Mouse (Mus musculus): ENCODE measurements at regions not wholly inside any gene's neighbourhood (a gene's known extent, or its start where the extent isn't known, plus 50 kb on each side); places are given as distances from the start of the nearest gene placed in this dataset.

GRCm38 (mm10) chr3:148603276-148603675 lies 387.1 kb downstream of the Adgrl2 start:
- no peak overlapping the region for H3K27ac ChIP-seq (ENCODE audit: low read depth, low read length)
- no peaks in the 10 kb centered on the region for H3K36me3 ChIP-seq (ENCODE audit: control insufficient read depth, insufficient read depth, low read length)
- H3K9me3 ChIP-seq (ENCODE audit: control insufficient read depth, low read length): no peaks in the 10 kb centered on the region
- H3K27me3 ChIP-seq (ENCODE audit: control insufficient read depth, insufficient read depth, low read length): no peaks in the 10 kb centered on the region
- DNase-seq (ENCODE audit: low spot score) (no peak), ATAC-seq (ENCODE audit: low FRiP score) (no peak)
- no peak overlapping the region for H3K9ac ChIP-seq (ENCODE audit: low read depth, low read length)
- no peak overlapping the region for H3K4me3 ChIP-seq (ENCODE audit: low read depth, low read length)
- WGBS: 92% methylated on average over 6 of the region's 6 CpGs
- H3K4me2 ChIP-seq (replicated peaks; ENCODE audit: low read depth, low read length): no peak overlapping the region
- H3K4me1 ChIP-seq (replicated peaks; ENCODE audit: control insufficient read depth, insufficient read depth, low read length): no peaks in the 10 kb centered on the region

- DNase-seq (ENCODE audit: low spot score) (no peak), ATAC-seq (ENCODE audit: low FRiP score) (no peak)
- WGBS: 89% methylated on average over 5 of the region's 5 CpGs
- Histone ChIP-seq H3K4me2 (replicated peaks; ENCODE audit: low read depth, low read length) (no peak overlapping the region), H3K27ac (ENCODE audit: low read depth, low read length) (no peak overlapping the region), H3K4me3 (ENCODE audit: low read depth, low read length) (no peak overlapping the region), H3K9me3 (ENCODE audit: control insufficient read depth, low read length) (no peaks in the 10 kb centered on the region), H3K36me3 (ENCODE audit: control insufficient read depth, insufficient read depth, low read length) (no peaks in the 10 kb centered on the region), H3K4me1 (replicated peaks; ENCODE audit: control insufficient read depth, insufficient read depth, low read length) (no peaks in the 10 kb centered on the region), H3K27me3 (ENCODE audit: control insufficient read depth, insufficient read depth, low read length) (no peaks in the 10 kb centered on the region), H3K9ac (ENCODE audit: low read depth, low read length) (no peak overlapping the region)
Observed at GRCm38 (mm10) chr3:148602730-148603255, 387.6 kb downstream of the Adgrl2 start.

GRCm38 (mm10) chr3:148595561-148595960 lies 394.8 kb downstream of the Adgrl2 start:
- no peak overlapping the region for H3K4me3 ChIP-seq (ENCODE audit: low read depth, low read length)
- ATAC-seq (ENCODE audit: low FRiP score) (no peak), DNase-seq (ENCODE audit: low spot score) (no peak)
- H3K36me3 ChIP-seq (ENCODE audit: control insufficient read depth, insufficient read depth, low read length): no peaks in the 10 kb centered on the region
- no peak overlapping the region for H3K9ac ChIP-seq (ENCODE audit: low read depth, low read length)
- H3K27ac ChIP-seq (ENCODE audit: low read depth, low read length): no peak overlapping the region
- H3K4me1 ChIP-seq (replicated peaks; ENCODE audit: control insufficient read depth, insufficient read depth, low read length): no peaks in the 10 kb centered on the region
- WGBS: 92% methylated on average over 4 of the region's 4 CpGs
- H3K9me3 ChIP-seq (ENCODE audit: control insufficient read depth, low read length): no peaks in the 10 kb centered on the region
- no peak overlapping the region for H3K4me2 ChIP-seq (replicated peaks; ENCODE audit: low read depth, low read length)
- no peaks in the 10 kb centered on the region for H3K27me3 ChIP-seq (ENCODE audit: control insufficient read depth, insufficient read depth, low read length)

DNA sequence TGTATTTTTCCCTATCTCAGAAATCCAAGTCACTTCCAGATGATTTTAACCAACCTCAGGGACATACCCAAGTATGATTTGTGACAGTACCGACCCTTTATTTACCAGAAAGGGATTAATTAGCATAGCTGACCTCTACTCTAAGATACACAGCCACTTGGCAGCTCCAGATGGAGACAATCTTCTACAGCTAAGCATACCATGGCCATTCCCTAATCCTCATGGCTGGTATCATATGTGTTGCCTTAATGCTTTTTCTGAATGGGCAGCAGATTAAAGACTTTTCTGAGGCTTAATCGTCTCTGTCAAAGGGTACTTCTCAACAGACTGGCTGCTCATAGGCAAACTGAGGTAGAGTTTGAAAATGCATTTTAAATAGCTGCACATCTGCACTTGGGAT lies 400.8 kb downstream of the Adgrl2 start:
- Histone ChIP-seq H3K4me3 (ENCODE audit: low read depth, low read length) (no peak overlapping the region), H3K27ac (ENCODE audit: low read depth, low read length) (no peak overlapping the region), H3K4me2 (replicated peaks; ENCODE audit: low read depth, low read length) (no peak overlapping the region), H3K27me3 (ENCODE audit: control insufficient read depth, insufficient read depth, low read length) (no peaks in the 10 kb centered on the region), H3K9me3 (ENCODE audit: control insufficient read depth, low read length) (no peaks in the 10 kb centered on the region), H3K9ac (ENCODE audit: low read depth, low read length) (no peak overlapping the region), H3K4me1 (replicated peaks; ENCODE audit: control insufficient read depth, insufficient read depth, low read length) (no peaks in the 10 kb centered on the region), H3K36me3 (ENCODE audit: control insufficient read depth, insufficient read depth, low read length) (no peaks in the 10 kb centered on the region)
- WGBS: 84% methylated on average over 2 of the region's 2 CpGs
- ATAC-seq (ENCODE audit: low FRiP score) (no peak), DNase-seq (ENCODE audit: low spot score) (no peak)

GRCm38 (mm10) chr3:148575735-148576134 lies 414.6 kb downstream of the Adgrl2 start:
- Histone ChIP-seq H3K27ac (ENCODE audit: low read depth, low read length) (no peak overlapping the region), H3K4me2 (replicated peaks; ENCODE audit: low read depth, low read length) (no peak overlapping the region), H3K36me3 (ENCODE audit: control insufficient read depth, insufficient read depth, low read length) (no peaks in the 10 kb centered on the region), H3K4me3 (ENCODE audit: low read depth, low read length) (no peak overlapping the region), H3K9ac (ENCODE audit: low read depth, low read length) (no peak overlapping the region), H3K9me3 (ENCODE audit: control insufficient read depth, low read length) (no peaks in the 10 kb centered on the region), H3K27me3 (ENCODE audit: control insufficient read depth, insufficient read depth, low read length) (no peaks in the 10 kb centered on the region), H3K4me1 (replicated peaks; ENCODE audit: control insufficient read depth, insufficient read depth, low read length) (no peaks in the 10 kb centered on the region)
- DNase-seq (ENCODE audit: low spot score) (no peak), ATAC-seq (ENCODE audit: low FRiP score) (no peak)
- WGBS: 79% methylated on average over 1 of the region's 1 CpGs

DNA sequence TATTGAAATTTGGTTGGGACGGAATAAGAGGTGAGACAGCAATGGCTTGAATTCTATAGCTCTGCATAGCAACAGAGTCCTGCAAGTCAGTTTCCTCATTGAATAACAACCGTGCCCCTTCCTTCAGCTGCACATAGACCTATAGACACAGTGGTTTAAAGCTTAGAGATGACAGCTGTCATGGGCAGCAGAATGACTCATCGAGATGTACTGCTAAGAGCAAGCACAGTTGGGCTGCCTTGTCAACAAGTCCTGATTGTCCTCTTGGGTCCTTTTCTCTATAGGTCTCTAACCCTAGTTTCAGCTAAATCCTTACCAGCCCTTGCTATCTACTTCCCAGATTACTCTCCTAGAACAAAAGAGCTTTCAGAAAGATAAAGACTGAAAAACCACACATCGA lies 417.9 kb downstream of the Adgrl2 start:
- no peaks in the 10 kb centered on the region for H3K4me1 ChIP-seq (replicated peaks; ENCODE audit: control insufficient read depth, insufficient read depth, low read length)
- ATAC-seq (ENCODE audit: low FRiP score): no peak
- no peak overlapping the region for H3K4me3 ChIP-seq (ENCODE audit: low read depth, low read length)
- H3K9me3 ChIP-seq (ENCODE audit: control insufficient read depth, low read length): no peaks in the 10 kb centered on the region
- H3K36me3 ChIP-seq (ENCODE audit: control insufficient read depth, insufficient read depth, low read length): no peaks in the 10 kb centered on the region
- H3K9ac ChIP-seq (ENCODE audit: low read depth, low read length): no peak overlapping the region
- H3K27me3 ChIP-seq (ENCODE audit: control insufficient read depth, insufficient read depth, low read length): no peaks in the 10 kb centered on the region
- DNase-seq (ENCODE audit: low spot score): no peak
- H3K4me2 ChIP-seq (replicated peaks; ENCODE audit: low read depth, low read length): no peak overlapping the region
- WGBS: 89% methylated on average over 4 of the region's 4 CpGs
- no peak overlapping the region for H3K27ac ChIP-seq (ENCODE audit: low read depth, low read length)

DNA sequence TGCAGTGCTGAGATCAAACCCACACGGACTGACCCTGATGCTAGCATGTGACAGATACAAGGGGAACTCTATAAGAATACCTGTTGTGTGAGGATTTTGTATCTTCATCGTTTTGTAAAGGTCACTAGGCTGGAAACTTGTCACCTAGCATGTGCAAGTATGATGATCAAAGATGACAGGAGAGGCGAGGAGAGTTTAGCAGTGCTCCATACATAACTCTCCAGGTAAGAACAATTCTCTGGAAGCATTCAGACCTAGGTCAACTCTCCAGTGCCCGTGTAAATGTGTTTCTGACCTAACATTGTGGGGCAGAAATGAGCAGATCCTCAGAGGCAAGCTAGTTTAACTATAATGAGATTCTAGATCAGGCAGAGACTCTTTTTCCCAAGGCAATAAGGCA lies 425.6 kb downstream of the Adgrl2 start:
- Histone ChIP-seq H3K27me3 (ENCODE audit: control insufficient read depth, insufficient read depth, low read length) (no peaks in the 10 kb centered on the region), H3K4me2 (replicated peaks; ENCODE audit: low read depth, low read length) (no peak overlapping the region)
- 78% methylated on average over 4 of the region's 4 CpGs for WGBS

GRCm38 (mm10) chr3:148561211-148561610 lies 429.1 kb downstream of the Adgrl2 start:
- DNase-seq (ENCODE audit: low spot score): no peak
- no peaks in the 10 kb centered on the region for H3K4me1 ChIP-seq (replicated peaks; ENCODE audit: control insufficient read depth, insufficient read depth, low read length)
- H3K27me3 ChIP-seq (ENCODE audit: control insufficient read depth, insufficient read depth, low read length): no peaks in the 10 kb centered on the region
- H3K27ac ChIP-seq (ENCODE audit: low read depth, low read length): no peak overlapping the region
- ATAC-seq (ENCODE audit: low FRiP score): no peak
- H3K4me3 ChIP-seq (ENCODE audit: low read depth, low read length): no peak overlapping the region
- H3K9ac ChIP-seq (ENCODE audit: low read depth, low read length): no peak overlapping the region
- H3K36me3 ChIP-seq (ENCODE audit: control insufficient read depth, insufficient read depth, low read length): no peaks in the 10 kb centered on the region
- H3K9me3 ChIP-seq (ENCODE audit: control insufficient read depth, low read length): no peaks in the 10 kb centered on the region
- 87% methylated on average over 4 of the region's 4 CpGs for WGBS
- H3K4me2 ChIP-seq (replicated peaks; ENCODE audit: low read depth, low read length): no peak overlapping the region

More for the DNA sequence above, 425.6 kb downstream of the Adgrl2 start:
- Histone ChIP-seq H3K4me3 (ENCODE audit: low read depth, low read length) (no peak overlapping the region), H3K27ac (ENCODE audit: low read depth, low read length) (no peak overlapping the region), H3K36me3 (ENCODE audit: control insufficient read depth, insufficient read depth, low read length) (no peaks in the 10 kb centered on the region), H3K9me3 (ENCODE audit: control insufficient read depth, low read length) (no peaks in the 10 kb centered on the region), H3K9ac (ENCODE audit: low read depth, low read length) (no peak overlapping the region), H3K4me1 (replicated peaks; ENCODE audit: control insufficient read depth, insufficient read depth, low read length) (no peaks in the 10 kb centered on the region)
- no peak for ATAC-seq (ENCODE audit: low FRiP score)
- no peak for DNase-seq (ENCODE audit: low spot score)

DNA sequence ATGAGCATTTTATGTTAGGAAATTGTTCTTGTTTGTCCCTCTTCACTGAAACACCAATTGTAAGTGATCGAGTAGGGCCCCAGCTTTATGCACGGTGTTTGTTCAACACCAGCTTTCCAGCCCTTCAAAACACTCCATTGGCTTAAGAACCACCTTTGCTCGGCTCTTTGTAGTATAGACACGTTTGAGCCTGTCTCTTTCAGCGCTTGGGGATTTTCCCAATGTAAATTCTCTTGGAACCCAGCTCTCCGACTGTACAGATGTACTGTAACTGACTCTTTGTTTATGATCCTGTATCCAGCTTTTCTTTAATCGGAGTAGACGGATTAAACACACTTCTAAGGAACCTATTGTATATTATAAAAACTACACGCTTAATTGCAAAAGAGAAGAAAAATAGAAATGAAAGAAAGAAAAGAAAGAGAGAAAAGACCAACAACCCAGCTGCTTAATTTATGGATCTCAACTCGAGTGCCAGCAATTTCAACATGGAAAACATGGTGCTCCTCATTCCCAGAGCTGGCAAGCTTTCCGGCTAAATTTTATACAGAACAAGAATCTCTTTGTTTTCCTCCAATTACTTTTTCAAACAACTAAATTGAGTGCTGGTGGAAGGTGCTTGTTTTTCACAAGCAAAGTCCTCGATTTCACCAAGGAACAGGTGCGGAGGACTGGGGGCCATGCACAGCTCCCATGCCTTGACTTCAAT lies 430.4 kb downstream of the Adgrl2 start:
- H3K36me3 ChIP-seq (ENCODE audit: control insufficient read depth, insufficient read depth, low read length): no peaks in the 10 kb centered on the region
- DNase-seq (ENCODE audit: low spot score) (no peak), ATAC-seq (ENCODE audit: low FRiP score) (no peak)
- no peak overlapping the region for H3K4me2 ChIP-seq (replicated peaks; ENCODE audit: low read depth, low read length)
- no peaks in the 10 kb centered on the region for H3K27me3 ChIP-seq (ENCODE audit: control insufficient read depth, insufficient read depth, low read length)
- H3K9ac ChIP-seq (ENCODE audit: low read depth, low read length): no peak overlapping the region
- no peak overlapping the region for H3K27ac ChIP-seq (ENCODE audit: low read depth, low read length)
- no peaks in the 10 kb centered on the region for H3K4me1 ChIP-seq (replicated peaks; ENCODE audit: control insufficient read depth, insufficient read depth, low read length)
- WGBS: 92% methylated on average over 13 of the region's 13 CpGs
- H3K9me3 ChIP-seq (ENCODE audit: control insufficient read depth, low read length): no peaks in the 10 kb centered on the region
- no peak overlapping the region for H3K4me3 ChIP-seq (ENCODE audit: low read depth, low read length)

Data from hindbrain, embryonic 11.5 days (tissue).